Mouse (Mus musculus): Measurements from ENCODE around the gene Il16. TPM values are rescaled to one million over a fixed set of nuclear protein-coding genes. Genes with fewer than 3 reads are reported as not detected.

Gene Il16
- polyA plus RNA-seq, 1 experiment from 2014 or later = 4.5 TPM

DNA sequence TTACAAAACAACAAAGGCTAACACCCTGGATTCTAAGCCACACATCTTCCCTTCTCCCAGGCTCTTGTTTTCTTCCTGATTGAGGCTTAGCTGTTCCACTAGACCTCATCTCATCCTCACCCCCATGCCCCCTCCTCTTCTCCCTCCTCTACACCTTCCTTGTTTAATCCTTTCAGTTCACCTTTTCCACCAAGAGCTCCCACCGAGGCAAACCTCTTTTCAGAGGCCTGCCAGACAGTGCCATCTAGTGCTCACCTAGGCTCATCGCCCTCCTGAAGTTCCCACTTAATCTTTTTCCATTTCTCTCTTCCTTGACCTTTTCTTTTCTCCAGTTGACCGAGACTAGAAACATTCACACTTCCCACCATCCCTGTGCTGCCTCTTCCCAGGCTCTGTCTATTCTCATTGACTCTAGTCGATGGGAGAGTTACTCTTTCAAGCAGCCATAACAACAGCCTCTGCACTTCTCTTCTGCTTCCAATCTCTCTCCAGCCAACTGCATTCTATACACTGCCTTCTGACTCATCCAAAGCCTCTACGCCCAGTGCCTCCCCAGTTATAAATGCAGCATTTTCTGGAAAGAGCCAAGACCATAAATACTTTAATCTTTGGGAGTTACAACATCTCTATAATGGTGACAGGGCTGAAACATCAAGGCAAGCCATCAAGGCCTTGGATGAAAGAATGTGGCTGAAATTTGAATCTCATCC lies 69.8 kb downstream of the Il16 start:
- H3K4me1 ChIP-seq (replicated peaks; ENCODE audit: control insufficient read depth, insufficient read depth, low read length) = no peaks in the 10 kb centered on the region

DNA sequence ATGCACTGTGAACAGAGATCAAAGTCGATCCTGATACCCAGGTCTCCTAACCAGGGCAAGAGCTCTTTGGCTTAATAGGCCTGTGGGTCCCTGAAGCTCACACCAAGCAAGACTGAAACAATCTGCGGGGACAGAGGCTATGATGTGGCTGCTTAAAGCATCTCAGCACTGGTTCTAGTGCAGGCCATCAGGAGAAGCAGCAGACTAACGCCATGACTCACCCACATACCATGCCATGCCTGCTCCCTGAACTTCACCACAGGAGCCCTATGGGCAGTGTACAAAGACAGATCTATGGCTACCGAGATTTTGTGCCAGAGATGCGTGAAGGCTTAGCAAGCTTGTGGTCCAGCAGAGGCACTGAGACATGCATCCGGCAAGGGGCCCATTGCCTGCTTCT lies 74.0 kb downstream of the Il16 start:
- ATAC-seq (replicated peaks; ENCODE audit: low FRiP score) (no peak), DNase-seq (ENCODE audit: low spot score) (no peak)
- 79% methylated on average over 6 of the region's 6 CpGs for WGBS
- no peak overlapping the region for H3K4me3 ChIP-seq (ENCODE audit: low read depth, low read length)
- H3K4me1 ChIP-seq (replicated peaks; ENCODE audit: control insufficient read depth, insufficient read depth, low read length) = no peaks in the 10 kb centered on the region
- H3K36me3 ChIP-seq (ENCODE audit: control insufficient read depth, insufficient read depth, low read length) = no peaks in the 10 kb centered on the region
- no peaks in the 10 kb centered on the region for H3K9me3 ChIP-seq (ENCODE audit: control insufficient read depth, low read length)
- H3K4me2 ChIP-seq = no peak overlapping the region
- no peak overlapping the region for H3K9ac ChIP-seq (ENCODE audit: low read depth, low read length)
- H3K27ac ChIP-seq (ENCODE audit: low read depth, low read length) = no peak overlapping the region
- H3K27me3 ChIP-seq (replicated peaks; ENCODE audit: control insufficient read depth, insufficient read depth, low read length) = no peaks in the 10 kb centered on the region

More for the DNA sequence above, 69.8 kb downstream of the Il16 start:
- no peaks in the 10 kb centered on the region for H3K27me3 ChIP-seq (replicated peaks; ENCODE audit: control insufficient read depth, insufficient read depth, low read length)
- H3K9me3 ChIP-seq (ENCODE audit: control insufficient read depth, low read length) = no peaks in the 10 kb centered on the region
- H3K36me3 ChIP-seq (ENCODE audit: control insufficient read depth, insufficient read depth, low read length) = no peaks in the 10 kb centered on the region
- no peak for ATAC-seq (replicated peaks; ENCODE audit: low FRiP score)
- H3K4me3 ChIP-seq (ENCODE audit: low read depth, low read length) = no peak overlapping the region
- H3K4me2 ChIP-seq = no peak overlapping the region
- no peak overlapping the region for H3K9ac ChIP-seq (ENCODE audit: low read depth, low read length)
- DNase-seq (ENCODE audit: low spot score) = no peak
- no peak overlapping the region for H3K27ac ChIP-seq (ENCODE audit: low read depth, low read length)
- WGBS = 31% methylated on average over 5 of the region's 5 CpGs

DNA sequence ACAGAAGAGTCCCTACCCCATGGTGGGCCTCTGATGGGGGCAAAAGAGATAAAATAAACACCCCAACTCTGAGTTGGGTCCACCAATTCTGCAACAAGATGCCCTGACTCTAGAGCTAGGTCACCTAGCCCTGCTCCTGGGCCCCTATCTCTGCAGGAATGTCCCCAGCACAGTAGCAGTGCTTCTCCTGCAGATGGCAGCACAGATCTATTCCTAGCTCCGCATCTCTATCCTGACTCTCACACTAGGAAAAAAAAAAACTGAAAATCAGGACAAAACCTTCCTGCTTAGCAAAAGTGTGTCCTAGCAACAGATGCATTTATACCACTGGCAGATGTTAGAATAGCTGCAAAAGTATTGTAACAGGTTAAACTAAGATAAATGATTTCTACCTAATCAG lies 76.8 kb downstream of the Il16 start:
- Histone ChIP-seq H3K36me3 (ENCODE audit: control insufficient read depth, insufficient read depth, low read length) (no peaks in the 10 kb centered on the region), H3K9me3 (ENCODE audit: control insufficient read depth, low read length) (no peaks in the 10 kb centered on the region), H3K27ac (ENCODE audit: low read depth, low read length) (no peak overlapping the region), H3K4me3 (ENCODE audit: low read depth, low read length) (no peak overlapping the region), H3K27me3 (replicated peaks; ENCODE audit: control insufficient read depth, insufficient read depth, low read length) (no peaks in the 10 kb centered on the region), H3K4me1 (replicated peaks; ENCODE audit: control insufficient read depth, insufficient read depth, low read length) (no peaks in the 10 kb centered on the region), H3K9ac (ENCODE audit: low read depth, low read length) (no peak overlapping the region), H3K4me2 (no peak overlapping the region)
- DNase-seq (ENCODE audit: low spot score) = no peak
- WGBS = 15% methylated on average over 1 of the region's 1 CpGs
- ATAC-seq (replicated peaks; ENCODE audit: low FRiP score) = no peak

GRCm38 (mm10) chr7:83667936-83668645 lies 77.4 kb downstream of the Il16 start:
- Histone ChIP-seq H3K27ac (ENCODE audit: low read depth, low read length) (no peak overlapping the region), H3K36me3 (ENCODE audit: control insufficient read depth, insufficient read depth, low read length) (no peaks in the 10 kb centered on the region), H3K4me1 (replicated peaks; ENCODE audit: control insufficient read depth, insufficient read depth, low read length) (no peaks in the 10 kb centered on the region), H3K4me2 (no peak overlapping the region), H3K27me3 (replicated peaks; ENCODE audit: control insufficient read depth, insufficient read depth, low read length) (no peaks in the 10 kb centered on the region), H3K9me3 (ENCODE audit: control insufficient read depth, low read length) (no peaks in the 10 kb centered on the region), H3K4me3 (ENCODE audit: low read depth, low read length) (no peak overlapping the region), H3K9ac (ENCODE audit: low read depth, low read length) (no peak overlapping the region)
- no peak for ATAC-seq (replicated peaks; ENCODE audit: low FRiP score)
- 71% methylated on average over 5 of the region's 5 CpGs for WGBS
- no peak for DNase-seq (ENCODE audit: low spot score)

- WGBS = 76% methylated on average over 4 of the region's 4 CpGs
- no peaks in the 10 kb centered on the region for H3K9me3 ChIP-seq (ENCODE audit: control insufficient read depth, low read length)
- DNase-seq (ENCODE audit: low spot score) = no peak
- H3K27me3 ChIP-seq (replicated peaks; ENCODE audit: control insufficient read depth, insufficient read depth, low read length) = no peaks in the 10 kb centered on the region
- no peak for ATAC-seq (replicated peaks; ENCODE audit: low FRiP score)
- no peak overlapping the region for H3K27ac ChIP-seq (ENCODE audit: low read depth, low read length)
- H3K36me3 ChIP-seq (ENCODE audit: control insufficient read depth, insufficient read depth, low read length) = no peaks in the 10 kb centered on the region
- H3K4me2 ChIP-seq = no peak overlapping the region
- H3K4me1 ChIP-seq (replicated peaks; ENCODE audit: control insufficient read depth, insufficient read depth, low read length) = no peaks in the 10 kb centered on the region
- H3K4me3 ChIP-seq (ENCODE audit: low read depth, low read length) = no peak overlapping the region
- no peak overlapping the region for H3K9ac ChIP-seq (ENCODE audit: low read depth, low read length)
These were observed 79.4 kb downstream of the Il16 start for GRCm38 (mm10) chr7:83666087-83666595.

- no peaks in the 10 kb centered on the region for H3K9me3 ChIP-seq (ENCODE audit: control insufficient read depth, low read length)
- no peak overlapping the region for H3K4me2 ChIP-seq
- H3K36me3 ChIP-seq (ENCODE audit: control insufficient read depth, insufficient read depth, low read length) = no peaks in the 10 kb centered on the region
- 76% methylated on average over 6 of the region's 6 CpGs for WGBS
- ATAC-seq (replicated peaks; ENCODE audit: low FRiP score) (no peak), DNase-seq (ENCODE audit: low spot score) (no peak)
- H3K4me3 ChIP-seq (ENCODE audit: low read depth, low read length) = no peak overlapping the region
- H3K27me3 ChIP-seq (replicated peaks; ENCODE audit: control insufficient read depth, insufficient read depth, low read length) = no peaks in the 10 kb centered on the region
- H3K27ac ChIP-seq (ENCODE audit: low read depth, low read length) = no peak overlapping the region
- no peaks in the 10 kb centered on the region for H3K4me1 ChIP-seq (replicated peaks; ENCODE audit: control insufficient read depth, insufficient read depth, low read length)
- no peak overlapping the region for H3K9ac ChIP-seq (ENCODE audit: low read depth, low read length)
These were observed 82.7 kb downstream of the Il16 start for GRCm38 (mm10) chr7:83662711-83663375.

DNA sequence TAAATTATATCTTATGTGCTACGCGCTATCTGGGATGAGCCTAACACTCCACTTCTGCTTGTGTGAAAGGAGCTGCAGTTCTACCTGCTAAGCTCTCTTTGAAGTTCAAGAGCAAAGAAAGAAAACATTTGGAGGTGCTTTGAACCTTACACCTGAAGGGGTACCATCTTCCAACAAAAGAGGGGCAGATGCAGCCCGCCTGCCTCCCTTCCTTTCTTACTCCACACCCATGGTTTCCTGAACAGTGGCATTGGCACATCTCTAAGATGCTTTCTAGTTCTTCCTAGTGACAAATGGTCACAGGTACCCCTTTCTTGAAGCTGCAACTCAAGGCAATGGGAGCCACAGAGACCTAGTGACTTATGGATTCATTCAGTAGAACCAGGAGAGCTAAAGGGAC lies 83.8 kb downstream of the Il16 start:
- H3K27ac ChIP-seq (ENCODE audit: low read depth, low read length) = no peak overlapping the region
- H3K4me1 ChIP-seq (replicated peaks; ENCODE audit: control insufficient read depth, insufficient read depth, low read length) = no peaks in the 10 kb centered on the region
- H3K9ac ChIP-seq (ENCODE audit: low read depth, low read length) = no peak overlapping the region
- ATAC-seq (replicated peaks; ENCODE audit: low FRiP score) (no peak), DNase-seq (ENCODE audit: low spot score) (no peak)
- no peaks in the 10 kb centered on the region for H3K27me3 ChIP-seq (replicated peaks; ENCODE audit: control insufficient read depth, insufficient read depth, low read length)
- WGBS = 85% methylated on average over 3 of the region's 3 CpGs
- no peak overlapping the region for H3K4me2 ChIP-seq
- H3K4me3 ChIP-seq (ENCODE audit: low read depth, low read length) = no peak overlapping the region
- no peaks in the 10 kb centered on the region for H3K36me3 ChIP-seq (ENCODE audit: control insufficient read depth, insufficient read depth, low read length)
- H3K9me3 ChIP-seq (ENCODE audit: control insufficient read depth, low read length) = no peaks in the 10 kb centered on the region

- H3K27ac ChIP-seq (ENCODE audit: low read depth, low read length) = no peak overlapping the region
- H3K4me2 ChIP-seq = no peak overlapping the region
- no peaks in the 10 kb centered on the region for H3K36me3 ChIP-seq (ENCODE audit: control insufficient read depth, insufficient read depth, low read length)
- H3K9ac ChIP-seq (ENCODE audit: low read depth, low read length) = no peak overlapping the region
- H3K4me3 ChIP-seq (ENCODE audit: low read depth, low read length) = no peak overlapping the region
- ATAC-seq (replicated peaks; ENCODE audit: low FRiP score) = no peak
- 88% methylated on average over 10 of the region's 10 CpGs for WGBS
- DNase-seq (ENCODE audit: low spot score) = no peak
- no peaks in the 10 kb centered on the region for H3K27me3 ChIP-seq (replicated peaks; ENCODE audit: control insufficient read depth, insufficient read depth, low read length)
- H3K9me3 ChIP-seq (ENCODE audit: control insufficient read depth, low read length) = no peaks in the 10 kb centered on the region
- H3K4me1 ChIP-seq (replicated peaks; ENCODE audit: control insufficient read depth, insufficient read depth, low read length) = no peaks in the 10 kb centered on the region
These were observed 84.5 kb downstream of the Il16 start for GRCm38 (mm10) chr7:83661031-83661430.

Measured in liver, embryonic 11.5 days (tissue).